ENCODE assay signal across 31 mouse cellular contexts in genomic region chr16:95287656-95288055, GRCm38 (mm10). TPM values are rescaled to one million over a fixed set of nuclear protein-coding genes. Genes with fewer than 3 reads are reported as not detected.
A peak's percentile ranks its signal among the peaks of the same experiment; 100 is the strongest.
DNase-seq lines count a peak whose midpoint lies in the region; ATAC-seq and TF ChIP-seq lines count a peak whose summit lies in the region.
"Had no signal": no experiment of that assay in that cellular context is flagged by ENCODE, and none has a peak within 500 bp of the region (broad histone marks: within the 10 kb centered on the region; RNA-seq: fewer than 3 reads in every experiment).

No protein-coding gene starts in this region.

- intact Hi-C loops in left cerebral cortex, postnatal 14 days (cut with DNase I), result no loop called here

- DNase-seq in kidney, adult 8-10 months, result peak; percentile 79 to 89
- DNase-seq in kidney, postnatal 36 days, result peak; percentile 80 to 88
- no peak for DNase-seq in layer of hippocampus, postnatal 25 days (ENCODE audit: extremely low spot score in 1 of 2, low spot score in 1 of 2)
- DNase-seq in left cerebral cortex, postnatal 14 days (ENCODE audit: low spot score in 2 of 2), result no peak
- DNase-seq in cerebellum, adult 2 months, result no peak
- DNase-seq: adrenal gland, adult 2 months; B cell, adult 2 months; cerebellum, adult 8-10 months; cerebellum, postnatal 25 days; gastrocnemius, postnatal 10 days; heart, postnatal 10 days; left cerebral cortex, postnatal 4 days; lung, adult 2 months; lung, postnatal 10 days; right cerebral cortex, adult 18-20 months; right cerebral cortex, postnatal 4 days; thymus, adult 18-20 months; thymus, postnatal 4 days had no signal

- no peak overlapping the region for H3K4me3 ChIP-seq in kidney, embryonic 16.5 days (ENCODE audit: low read length)
- no peak overlapping the region for H3K4me3 ChIP-seq in cerebellum, adult 2 months (replicated peaks; ENCODE audit: insufficient read depth, low read depth, low read length)
- H3K4me3 ChIP-seq: forebrain, embryonic 13.5 days; heart, embryonic 13.5 days; hindbrain, embryonic 10.5 days; hindbrain, embryonic 15.5 days; midbrain, embryonic 13.5 days; neural tube, embryonic 15.5 days had no signal

- 62% methylated on average over 2 of the region's 2 CpGs for WGBS in kidney, embryonic 16.5 days
- WGBS in cerebellum, adult 2 months, result 87% methylated on average over 2 of the region's 2 CpGs

- H3K36me3 ChIP-seq in kidney, embryonic 16.5 days (ENCODE audit: insufficient read depth, low read length), result no peaks in the 10 kb centered on the region
- H3K36me3 ChIP-seq: heart, embryonic 13.5 days; hindbrain, embryonic 10.5 days; hindbrain, embryonic 15.5 days; midbrain, embryonic 13.5 days; neural tube, embryonic 15.5 days had no signal

- H3K9me3 ChIP-seq in kidney, embryonic 16.5 days (ENCODE audit: low read length), result no peaks in the 10 kb centered on the region
- H3K9me3 ChIP-seq: forebrain, embryonic 13.5 days; heart, embryonic 13.5 days; hindbrain, embryonic 10.5 days; hindbrain, embryonic 15.5 days; midbrain, embryonic 13.5 days; neural tube, embryonic 15.5 days had no signal

- H3K9ac ChIP-seq in kidney, embryonic 16.5 days (replicated peaks; ENCODE audit: low read length), result no peak overlapping the region
- H3K9ac ChIP-seq: forebrain, embryonic 13.5 days; heart, embryonic 13.5 days; hindbrain, embryonic 15.5 days; liver, embryonic 14.5 days; midbrain, embryonic 13.5 days; neural tube, embryonic 15.5 days had no signal

- TF ChIP-seq POLR2A in cerebellum, adult 2 months (IDR thresholded peaks at IDR 0.05; ENCODE audit: borderline replicate concordance, insufficient read depth, low read length), result no peak

- no peak overlapping the region for H3K4me2 ChIP-seq in kidney, embryonic 16.5 days (replicated peaks; ENCODE audit: low read depth, low read length)
- H3K4me2 ChIP-seq: forebrain, embryonic 13.5 days; heart, embryonic 13.5 days; hindbrain, embryonic 15.5 days; midbrain, embryonic 13.5 days; neural tube, embryonic 15.5 days had no signal

- H3K27ac ChIP-seq in kidney, embryonic 16.5 days (ENCODE audit: low read length), result peak overlapping the region; percentile 69
- no peak overlapping the region for H3K27ac ChIP-seq in cerebellum, adult 2 months (ENCODE audit: insufficient read depth, low read length)
- H3K27ac ChIP-seq: forebrain, embryonic 13.5 days; heart, embryonic 13.5 days; hindbrain, embryonic 10.5 days; hindbrain, embryonic 15.5 days; liver, embryonic 14.5 days; macrophage; midbrain, embryonic 13.5 days; neural tube, embryonic 15.5 days; stomach, postnatal 0 days had no signal

- TF ChIP-seq CTCF in cerebellum, adult 2 months (IDR thresholded peaks at IDR 0.05; ENCODE audit: borderline replicate concordance, insufficient read depth, low read depth, low read length), result no peak

- peaks cover 12% of the 10 kb centered on the region for H3K4me1 ChIP-seq in kidney, embryonic 16.5 days (ENCODE audit: insufficient read depth, low read length)
- no peaks in the 10 kb centered on the region; the same call in 1 of the 2 replicates for H3K4me1 ChIP-seq in cerebellum, adult 2 months (ENCODE audit: control insufficient read depth, insufficient read depth, low read length)
- H3K4me1 ChIP-seq: forebrain, embryonic 13.5 days; hindbrain, embryonic 10.5 days; midbrain, embryonic 13.5 days; neural tube, embryonic 15.5 days had no signal

- H3K27me3 ChIP-seq in kidney, embryonic 16.5 days (ENCODE audit: insufficient read depth, low read length), result no peaks in the 10 kb centered on the region
- no peaks in the 10 kb centered on the region for H3K27me3 ChIP-seq in cerebellum, adult 2 months (ENCODE audit: control insufficient read depth, insufficient read depth, low read length)
- H3K27me3 ChIP-seq: CH12.LX; forebrain, embryonic 13.5 days; heart, embryonic 13.5 days; hindbrain, embryonic 15.5 days; midbrain, embryonic 13.5 days; neural tube, embryonic 15.5 days had no signal

- peak; percentile 88 for ATAC-seq in kidney, embryonic 16.5 days (ENCODE audit: low FRiP score, low TSS enrichment)
- ATAC-seq: activated CD4-positive, CD25-positive, alpha-beta regulatory T cell, adult 4 months; forebrain, embryonic 13.5 days; midbrain, embryonic 13.5 days had no signal

RNA-seq across cellular contexts. Expression of gene Kcnj15, which starts 30.3 kb away (rescaled TPM):
- polyA plus RNA-seq in kidney, embryonic 16.5 days (2015; fragmentation: Nextera tagmentation; extraction: Ambion mirVana), result 4.6 and 5.4 TPM in 2 replicates
- under 1 TPM in 1 of 2 experiments, not detected in 1; 0.15 TPM for total RNA-seq in layer of hippocampus, postnatal 25 days (2021)
- under 1 TPM; 0.13 to 0.31 TPM for total RNA-seq in left cerebral cortex, postnatal 14 days (2021)
- 0.05 TPM in 1 of 2 replicates, not detected in the other for polyA plus RNA-seq in cerebellum, adult 2 months (2012; rRNA removed)
- total RNA-seq: megakaryocyte-erythroid progenitor cell, adult 5-6 weeks had no signal
- polyA plus RNA-seq: macrophage had no signal

Comparison
In these comparisons a context has a peak if more than half of its experiments do, and no peak if none do; other contexts are left out.
1. DNase-seq: peak in kidney, adult 8-10 months (2 of 2) and kidney, postnatal 36 days (2 of 2); none in layer of hippocampus, postnatal 25 days (0 of 2), left cerebral cortex, postnatal 14 days (0 of 2) and cerebellum, adult 2 months (0 of 2).